24 mouse cellular contexts compared by ENCODE assay signal in genomic region chr4:89679195-89679594, GRCm38 (mm10). TPM values are rescaled to one million over a fixed set of nuclear protein-coding genes. Genes with fewer than 3 reads are reported as not detected.
DNase-seq lines count a peak whose midpoint lies in the region; ATAC-seq and TF ChIP-seq lines count a peak whose summit lies in the region.
"Had no signal": no experiment of that assay in that cellular context is flagged by ENCODE, and none has a peak within 500 bp of the region (broad histone marks: within the 10 kb centered on the region; RNA-seq: fewer than 3 reads in every experiment).

TSS of gene Dmrta1 (plus strand) at chr4:89679436.

- H3K9ac ChIP-seq in forebrain, postnatal 0 days, result no peak within 1 kb of the TSS
- H3K9ac ChIP-seq in embryonic facial prominence, embryonic 13.5 days, result no peak within 1 kb of the TSS
- H3K9ac ChIP-seq in forebrain, embryonic 13.5 days, result no peak within 1 kb of the TSS
- no peak within 1 kb of the TSS for H3K9ac ChIP-seq in midbrain, embryonic 14.5 days (replicated peaks; ENCODE audit: low read length)
- H3K9ac ChIP-seq: heart, embryonic 12.5 days; limb, embryonic 15.5 days; liver, embryonic 14.5 days; lung, embryonic 15.5 days; neural tube, embryonic 12.5 days had no signal

- no peaks in the 10 kb centered on the region for H3K36me3 ChIP-seq in forebrain, embryonic 10.5 days (replicated peaks)
- H3K36me3 ChIP-seq in forebrain, postnatal 0 days (ENCODE audit: insufficient read depth), result no peaks in the 10 kb centered on the region
- no peaks in the 10 kb centered on the region for H3K36me3 ChIP-seq in embryonic facial prominence, embryonic 13.5 days
- H3K36me3 ChIP-seq in forebrain, embryonic 13.5 days (ENCODE audit: poor library complexity, severe bottlenecking), result no peaks in the 10 kb centered on the region
- no peaks in the 10 kb centered on the region for H3K36me3 ChIP-seq in midbrain, embryonic 14.5 days (ENCODE audit: control insufficient read depth, insufficient read depth, low read length)
- H3K36me3 ChIP-seq: heart, embryonic 12.5 days; limb, embryonic 15.5 days; lung, embryonic 15.5 days; neural tube, embryonic 12.5 days had no signal

- 46% methylated on average over 5 of the region's 5 CpGs for WGBS in forebrain, embryonic 10.5 days
- 25% methylated on average over 5 of the region's 5 CpGs for WGBS in forebrain, postnatal 0 days
- WGBS in embryonic facial prominence, embryonic 13.5 days, result 42% methylated on average over 5 of the region's 5 CpGs
- WGBS in forebrain, embryonic 13.5 days, result 29% methylated on average over 5 of the region's 5 CpGs
- 37% methylated on average over 5 of the region's 5 CpGs for WGBS in midbrain, embryonic 14.5 days

- H3K27ac ChIP-seq in forebrain, embryonic 10.5 days, result peak within 1 kb of the TSS; percentile 54
- H3K27ac ChIP-seq in forebrain, postnatal 0 days (ENCODE audit: low read depth, low read length), result no peak within 1 kb of the TSS
- H3K27ac ChIP-seq in embryonic facial prominence, embryonic 13.5 days, result peak within 1 kb of the TSS; percentile 7; the same call in 1 of the 2 replicates
- H3K27ac ChIP-seq in forebrain, embryonic 13.5 days, result peak within 1 kb of the TSS; percentile 6; the same call in 1 of the 2 replicates
- H3K27ac ChIP-seq in midbrain, embryonic 14.5 days (replicated peaks; ENCODE audit: low read depth, low read length), result no peak within 1 kb of the TSS
- H3K27ac ChIP-seq: limb, embryonic 15.5 days; liver, embryonic 14.5 days; lung, embryonic 15.5 days; neural tube, embryonic 12.5 days; stomach, postnatal 0 days had no signal

- no peak for ATAC-seq in forebrain, postnatal 0 days
- ATAC-seq in embryonic facial prominence, embryonic 13.5 days (ENCODE audit: insufficient number of reproducible peaks, insufficient read depth, low FRiP score, low TSS enrichment, low read depth), result no peak
- ATAC-seq in forebrain, embryonic 13.5 days, result peak; percentile 66; the same call in 1 of the 2 replicates
- ATAC-seq in midbrain, embryonic 14.5 days (ENCODE audit: low FRiP score, low TSS enrichment), result no peak
- ATAC-seq: Patski had no signal

- TF ChIP-seq CTCF in forebrain, postnatal 0 days (IDR thresholded peaks at IDR 0.05; ENCODE audit: low read depth), result no peak

- H3K27me3 ChIP-seq in forebrain, embryonic 10.5 days (ENCODE audit: poor library complexity, severe bottlenecking), result peaks cover 5% of the 10 kb centered on the region; the same call in 1 of the 2 replicates
- no peaks in the 10 kb centered on the region for H3K27me3 ChIP-seq in forebrain, postnatal 0 days (ENCODE audit: insufficient read depth, low read length)
- H3K27me3 ChIP-seq in embryonic facial prominence, embryonic 13.5 days, result no peaks in the 10 kb centered on the region
- H3K27me3 ChIP-seq in forebrain, embryonic 13.5 days, result no peaks in the 10 kb centered on the region
- no peaks in the 10 kb centered on the region for H3K27me3 ChIP-seq in midbrain, embryonic 14.5 days (ENCODE audit: control insufficient read depth, insufficient read depth, low read length)
- H3K27me3 ChIP-seq: heart, embryonic 12.5 days; limb, embryonic 15.5 days; lung, embryonic 15.5 days; megakaryocyte, embryonic 14.5 days; neural tube, embryonic 12.5 days; Patski had no signal

- no peak within 1 kb of the TSS for H3K4me2 ChIP-seq in forebrain, postnatal 0 days (ENCODE audit: low read depth)
- H3K4me2 ChIP-seq in embryonic facial prominence, embryonic 13.5 days, result no peak within 1 kb of the TSS
- H3K4me2 ChIP-seq in forebrain, embryonic 13.5 days, result no peak within 1 kb of the TSS
- H3K4me2 ChIP-seq in midbrain, embryonic 14.5 days (ENCODE audit: low read length), result no peak within 1 kb of the TSS
- H3K4me2 ChIP-seq: heart, embryonic 12.5 days; limb, embryonic 15.5 days; lung, embryonic 15.5 days; neural tube, embryonic 12.5 days had no signal

- DNase-seq in forebrain, embryonic 10.5 days (ENCODE audit: extremely low spot score, low spot score), result no peak
- DNase-seq in forebrain, postnatal 0 days, result no peak
- DNase-seq in midbrain, embryonic 14.5 days, result peak; percentile 36
- DNase-seq in heart, adult 11 months, result no peak
- no peak for DNase-seq in kidney, postnatal 25 days
- DNase-seq: cerebellum, adult 18-20 months; gastrocnemius, postnatal 10 days; heart, adult 18-20 months; heart, postnatal 10 days; kidney, adult 11 months; lung, postnatal 36 days; right cerebral cortex, postnatal 14 days had no signal

- no peak within 1 kb of the TSS for H3K4me3 ChIP-seq in forebrain, embryonic 10.5 days
- H3K4me3 ChIP-seq in forebrain, postnatal 0 days (ENCODE audit: low read depth, low read length), result no peak within 1 kb of the TSS
- H3K4me3 ChIP-seq in embryonic facial prominence, embryonic 13.5 days, result no peak within 1 kb of the TSS
- no peak within 1 kb of the TSS for H3K4me3 ChIP-seq in forebrain, embryonic 13.5 days
- no peak within 1 kb of the TSS for H3K4me3 ChIP-seq in midbrain, embryonic 14.5 days (replicated peaks; ENCODE audit: low read depth, low read length)
- H3K4me3 ChIP-seq: erythroblast, embryonic 14.5 days; heart, embryonic 12.5 days; limb, embryonic 15.5 days; lung, embryonic 15.5 days; megakaryocyte, embryonic 14.5 days; neural tube, embryonic 12.5 days had no signal

- H3K9me3 ChIP-seq in forebrain, embryonic 10.5 days, result no peaks in the 10 kb centered on the region
- H3K9me3 ChIP-seq in forebrain, postnatal 0 days (ENCODE audit: low read length), result no peaks in the 10 kb centered on the region
- no peaks in the 10 kb centered on the region for H3K9me3 ChIP-seq in embryonic facial prominence, embryonic 13.5 days
- H3K9me3 ChIP-seq in forebrain, embryonic 13.5 days (replicated peaks), result no peaks in the 10 kb centered on the region
- no peaks in the 10 kb centered on the region for H3K9me3 ChIP-seq in midbrain, embryonic 14.5 days (ENCODE audit: control insufficient read depth, low read length)
- H3K9me3 ChIP-seq: heart, embryonic 12.5 days; limb, embryonic 15.5 days; lung, embryonic 15.5 days; megakaryocyte, embryonic 14.5 days; neural tube, embryonic 12.5 days had no signal

- H3K4me1 ChIP-seq in forebrain, embryonic 10.5 days, result peaks cover 35% of the 10 kb centered on the region
- H3K4me1 ChIP-seq in forebrain, postnatal 0 days (ENCODE audit: insufficient read depth), result no peaks in the 10 kb centered on the region
- no peaks in the 10 kb centered on the region; the same call in 1 of the 2 replicates for H3K4me1 ChIP-seq in embryonic facial prominence, embryonic 13.5 days
- peaks cover 22% of the 10 kb centered on the region; the same call in 1 of the 2 replicates for H3K4me1 ChIP-seq in forebrain, embryonic 13.5 days
- 0 out of 2 replicates have a peak, but pooled peaks cover 8% of the 10 kb centered on the region for H3K4me1 ChIP-seq in midbrain, embryonic 14.5 days (ENCODE audit: control insufficient read depth, insufficient read depth, low read length)
- H3K4me1 ChIP-seq: heart, embryonic 12.5 days; limb, embryonic 15.5 days; lung, embryonic 15.5 days; megakaryocyte, embryonic 14.5 days; neural tube, embryonic 12.5 days had no signal

RNA-seq across cellular contexts. Expression of gene Dmrta1, which starts in this region (rescaled TPM):
- polyA plus RNA-seq in forebrain, embryonic 10.5 days (2016; fragmentation: Nextera tagmentation; extraction: Ambion mirVana), result 9.3 and 11.1 TPM in 2 replicates
- total RNA-seq in forebrain, postnatal 0 days (2014; rRNA removed), result 1.3 and 1.5 TPM in 2 replicates
- polyA plus RNA-seq in forebrain, postnatal 0 days (2015; fragmentation: Nextera tagmentation; extraction: Ambion mirVana), result 0.18 and 0.19 TPM in 2 replicates
- 0.53 and 0.98 TPM in 2 replicates for polyA plus RNA-seq in embryonic facial prominence, embryonic 13.5 days (2015; fragmentation: Nextera tagmentation; extraction: Ambion mirVana)
- 3.0 and 3.4 TPM in 2 replicates for polyA plus RNA-seq in forebrain, embryonic 13.5 days (2015; fragmentation: Nextera tagmentation; extraction: Ambion mirVana)
- 0.22 and 0.34 TPM in 2 replicates for polyA plus RNA-seq in midbrain, embryonic 14.5 days (2014; fragmentation: Nextera tagmentation; extraction: Ambion mirVana)
- total RNA-seq: heart, adult 18-20 months; heart, postnatal 10 days had no signal
- polyA plus RNA-seq: erythroblast, embryonic 14.5 days; kidney, embryonic 16.5 days; liver, embryonic 14.5 days; lung, embryonic 15.5 days had no signal

Comparison
In these comparisons a context has a peak if more than half of its experiments do, and no peak if none do; other contexts are left out.
1. H3K27ac ChIP-seq: peak in forebrain, embryonic 10.5 days (single experiment), embryonic facial prominence, embryonic 13.5 days (single experiment) and forebrain, embryonic 13.5 days (single experiment); none in forebrain, postnatal 0 days (single experiment) and midbrain, embryonic 14.5 days (single experiment).
2. Peak in DNase-seq in midbrain, embryonic 14.5 days; RNA of the gene not detected or under 1 TPM.